Mouse (Mus musculus) erythroblast, adult 5-6 weeks (primary cell): ENCODE data around the gene Gm5415. TPM values are rescaled to one million over a fixed set of nuclear protein-coding genes. Genes with fewer than 3 reads are reported as not detected.
"Not testable (repeated sequence)": the region's sequence is repeated elsewhere in the genome, so short reads cannot be mapped to it uniquely, and the experiment has no call there.

ENCODE experiments used
- ATAC-seq: replicated peaks from 2 replicates; pipeline ENCODE4 v1.8.0; 2016; ENCODE audit warnings: moderate number of reproducible peaks, mild to moderate bottlenecking, moderate TSS enrichment, inconsistent platforms; ENCODE audit not compliant: poor library complexity, low FRiP score, severe bottlenecking
- total RNA-seq, 2 experiments: library from RNA; stranded (forward) in 1 of 2; stranded (reverse) in 1 of 2; fragments of 150-400 nt in 1 of 2; fragments of 200-764, 138-1000 nt in 1 of 2; gene quantifications; 2 replicates each; pipeline versions ENCODE4 v1.2.3 to v1.2.4; 2015 to 2017; ENCODE audit warnings: low replicate concordance in 2 of 2

The Gm5415 gene
- total RNA-seq (2015; ENCODE audit: low replicate concordance) (not detected in 2 replicates), total RNA-seq (2017; ENCODE audit: low replicate concordance) (not detected in 2 replicates)

DNA sequence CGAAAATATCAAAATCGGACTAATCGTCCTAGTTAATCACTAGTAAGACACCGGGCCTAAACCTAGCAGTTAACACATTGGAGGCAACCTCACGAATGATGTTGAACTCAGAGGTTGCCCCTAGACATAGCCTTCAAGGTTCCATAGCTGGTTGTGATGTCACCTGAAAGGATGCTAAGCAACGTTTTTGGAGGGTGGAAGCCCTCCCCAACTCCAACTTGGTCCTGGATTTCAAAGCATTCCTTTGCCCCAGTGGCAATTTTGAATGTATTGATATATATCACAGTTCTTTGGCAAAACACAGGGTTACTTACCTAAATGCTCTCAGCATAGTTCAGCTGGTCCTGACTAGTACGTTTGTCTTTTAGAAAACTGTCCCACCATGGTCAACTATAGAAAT is at the start of gene Gm5415:
Gene Gm5415, minus strand, starts transcription at position 101 of the 400 bp plus-strand sequence.
- not testable (repeated sequence) for ATAC-seq

DNA sequence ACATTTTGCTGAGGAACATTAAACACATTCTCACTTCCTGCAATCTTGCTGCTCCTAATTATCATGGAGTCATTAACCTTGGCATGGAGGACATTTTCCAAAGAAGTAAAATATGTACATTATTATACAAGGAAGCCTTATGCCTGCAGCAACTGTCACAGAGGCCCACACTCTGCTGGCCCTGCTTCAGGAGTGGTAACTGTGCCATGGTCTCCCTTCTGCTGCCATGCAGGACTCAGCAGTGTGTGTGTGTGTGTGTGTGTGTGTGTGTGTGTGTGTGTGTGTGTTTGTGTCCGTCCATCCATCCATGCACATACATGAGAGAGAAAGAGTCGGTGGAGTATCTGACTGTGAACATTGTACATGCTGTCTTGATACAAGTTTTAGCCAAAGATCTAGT is 21.8 kb upstream of the Gm5415 start:
- no peak for ATAC-seq

DNA sequence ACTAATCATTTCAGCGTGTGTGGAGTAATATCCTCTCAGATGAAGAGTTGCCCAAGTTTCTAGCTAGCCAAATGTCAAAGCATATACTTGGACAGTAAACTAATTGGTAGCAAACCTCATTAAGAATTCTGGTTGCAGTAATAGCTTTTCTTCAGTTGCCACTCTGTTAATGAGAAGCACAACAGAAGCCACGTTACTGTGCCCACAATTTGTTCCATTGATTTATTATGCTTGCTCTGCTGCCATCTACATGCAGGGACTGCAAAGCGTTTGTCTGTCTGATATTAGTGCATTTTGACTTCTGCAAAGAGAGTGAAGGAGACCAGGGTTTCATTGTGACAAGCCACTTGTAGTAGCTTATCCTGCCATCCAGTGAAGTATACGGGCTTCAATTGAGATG is 6.8 kb upstream of the Gm5415 start:
- ATAC-seq: no peak

DNA sequence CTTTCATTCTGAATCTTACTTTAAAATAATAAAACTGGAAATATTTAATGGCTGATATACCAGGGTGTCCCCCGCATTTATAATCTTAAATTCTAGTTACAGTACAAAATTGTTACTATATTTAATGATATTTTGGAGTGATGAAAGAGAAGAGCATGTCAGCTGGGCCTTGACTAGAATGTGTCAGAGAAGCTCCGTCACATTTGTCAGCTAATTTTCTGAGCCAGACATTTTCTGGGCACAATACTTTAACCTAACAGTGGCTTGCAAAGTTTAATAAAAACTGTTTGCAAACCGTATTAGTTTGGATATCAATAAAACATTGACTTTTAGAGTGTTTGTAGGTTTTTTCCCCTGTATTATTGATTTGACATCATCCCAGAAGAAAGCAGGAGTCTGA is 6.4 kb upstream of the Gm5415 start:
- ATAC-seq: no peak

DNA sequence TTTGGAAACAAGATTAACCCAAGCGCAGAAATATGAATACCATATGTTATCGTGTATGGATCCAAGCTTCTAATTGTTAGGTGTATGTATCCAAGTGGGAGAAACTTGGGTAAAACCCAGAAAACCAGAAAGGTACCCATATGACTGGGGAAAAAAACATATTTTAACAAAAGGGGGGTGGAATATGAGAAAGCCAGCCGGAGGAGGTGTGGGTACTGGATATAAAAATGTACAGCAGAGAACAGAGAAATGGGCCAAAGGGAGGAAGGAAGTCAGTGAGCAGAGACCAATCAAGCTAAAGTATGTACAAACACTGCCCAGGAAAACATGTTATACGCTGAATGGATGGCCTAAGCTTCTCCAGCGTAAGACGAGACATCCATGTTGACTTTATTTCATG is 43.7 kb downstream of the Gm5415 start:
- ATAC-seq: no peak
